Mouse (Mus musculus) limb, embryonic 11.5 days (tissue): ENCODE measurements around the gene Rxra. TPM values are rescaled to one million over a fixed set of nuclear protein-coding genes. Genes with fewer than 3 reads are reported as not detected.

ENCODE experiments used
- ATAC-seq: fragments of 200-750 bp; cut with Nextera tagmentation; 2 replicates; pipeline ENCODE4 v1.8.0; 2017; ENCODE audit warnings: low read depth; ENCODE audit not compliant: insufficient number of reproducible peaks, low FRiP score, low TSS enrichment
- DNase-seq: peaks from one replicate; pipeline ENCODE4 v3.0.0-alpha.2; 2015; ENCODE audit warnings: low spot score
- H3K27ac ChIP-seq: fragments of 300-500 bp; sonication (generic); replicated peaks from 2 replicates; pipeline ENCODE4 v1.5.1; 2014; ENCODE audit warnings: low read depth, mild to moderate bottlenecking, low read length
- H3K27me3 ChIP-seq: fragments of 300-500 bp; sonication (generic); 2 replicates; pipeline ENCODE4 v1.6.1; 2014; ENCODE audit warnings: mild to moderate bottlenecking, low read length, mixed read lengths; ENCODE audit not compliant: control insufficient read depth, insufficient read depth
- H3K36me3 ChIP-seq: fragments of 300-500 bp; sonication (generic); 2 replicates; pipeline ENCODE4 v1.6.1; 2014; ENCODE audit warnings: mild to moderate bottlenecking, low read length, moderate library complexity, mixed read lengths; ENCODE audit not compliant: control insufficient read depth, insufficient read depth
- H3K4me1 ChIP-seq: fragments of 300-500 bp; sonication (generic); 2 replicates; pipeline ENCODE4 v1.6.1; 2014; ENCODE audit warnings: low read length, mixed read lengths; ENCODE audit not compliant: control insufficient read depth, insufficient read depth
- H3K4me2 ChIP-seq: fragments of 300-500 bp; sonication (generic); 2 replicates; pipeline ENCODE4 v1.6.1; 2014; ENCODE audit warnings: low read depth, mild to moderate bottlenecking, moderate library complexity; ENCODE audit not compliant: severe bottlenecking
- H3K4me3 ChIP-seq: fragments of 300-500 bp; sonication (generic); 2 replicates; pipeline ENCODE4 v1.5.1; 2014; ENCODE audit warnings: low read depth, low read length
- H3K9ac ChIP-seq: fragments of 300-500 bp; sonication (generic); 2 replicates; pipeline ENCODE4 v1.6.1; 2014; ENCODE audit warnings: mild to moderate bottlenecking, low read length
- H3K9me3 ChIP-seq: fragments of 300-500 bp; sonication (generic); 2 replicates; pipeline ENCODE4 v1.6.1; 2016; ENCODE audit warnings: low read length; ENCODE audit not compliant: control insufficient read depth
- WGBS: fragments of 180-500 bp; shearing (Covaris S2); extraction: QIAGEN DNeasy Blood & Tissue Kit; methylation state at CpG from one replicate; pipeline ENCODE4 v1.1.7; 2014; 5-methylcytosine and 5-hydroxymethylcytosine counted together
- polyA plus RNA-seq: library from polyadenylated mRNA; unstranded; fragments of >200 nt; fragmentation: Nextera tagmentation; extraction: Ambion mirVana; gene quantifications from 2 replicates; pipeline ENCODE4 v1.2.1, GENCODE M21; 2014

The Rxra gene
- polyA plus RNA-seq, 1 experiment from 2014 or later, result 8.7 TPM

DNA sequence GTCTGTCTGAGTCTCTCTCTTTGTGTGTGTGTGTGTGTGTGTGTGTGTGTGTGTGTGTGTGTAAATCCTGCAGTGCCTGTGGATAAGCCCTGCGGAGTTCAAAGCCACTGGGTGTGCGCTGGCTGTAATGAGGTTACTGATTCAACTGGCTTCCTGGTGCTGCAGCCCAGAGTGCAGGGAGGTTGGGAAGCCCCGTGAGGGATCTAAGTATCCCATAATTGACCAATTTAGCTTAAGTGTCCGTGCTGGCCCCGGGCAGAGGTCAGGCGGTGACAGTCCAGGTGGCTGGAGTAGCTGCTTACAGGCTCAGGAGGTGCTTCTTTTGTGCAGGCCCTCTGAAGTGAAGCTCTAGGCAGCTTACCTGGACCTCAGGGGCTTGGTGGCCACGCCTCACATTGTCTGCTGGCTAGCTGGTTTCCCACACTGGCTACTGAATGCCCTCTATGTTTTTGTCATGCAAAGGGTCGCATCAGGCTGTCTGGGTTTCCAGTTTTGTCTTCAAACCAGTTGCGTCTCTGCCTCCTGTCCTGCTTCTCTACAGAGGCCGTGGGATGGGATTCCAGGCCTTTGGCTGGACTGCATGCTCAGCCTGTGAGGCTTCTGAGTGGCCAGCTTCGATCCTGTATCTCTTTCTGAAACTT lies 7.9 kb downstream of the Rxra start:
- no peak for ATAC-seq
- H3K4me3 ChIP-seq, result no peak overlapping the region

DNA sequence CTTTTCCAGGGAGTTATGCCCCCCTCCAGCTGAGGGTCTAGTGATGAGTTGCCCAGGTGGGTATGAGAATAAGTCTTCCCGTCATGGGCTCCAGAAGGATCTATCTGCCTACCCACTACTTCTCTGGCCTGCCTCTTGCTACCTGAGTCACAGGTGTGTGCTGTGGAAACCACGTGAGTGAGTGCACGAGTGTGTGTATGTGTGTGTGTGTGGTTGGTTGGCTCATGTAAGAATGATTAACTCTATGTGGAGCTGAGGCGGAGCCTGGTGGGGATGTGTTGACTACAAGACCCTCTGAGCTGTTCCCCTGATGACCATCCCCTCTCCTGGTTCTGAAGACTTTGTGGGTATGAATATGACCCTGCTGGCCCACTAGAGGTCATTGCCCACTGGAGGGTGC lies 9.7 kb downstream of the Rxra start:
- no peak overlapping the region for H3K9ac ChIP-seq
- H3K27me3 ChIP-seq, result no peaks in the 10 kb centered on the region
- H3K4me1 ChIP-seq, result peaks cover 22% of the 10 kb centered on the region
- no peak overlapping the region for H3K4me2 ChIP-seq
- H3K27ac ChIP-seq, result no peak overlapping the region
- H3K4me3 ChIP-seq, result no peak overlapping the region
- no peaks in the 10 kb centered on the region for H3K36me3 ChIP-seq
- ATAC-seq (no peak), DNase-seq (no peak)
- WGBS, result 94% methylated on average over 4 of the region's 4 CpGs
- no peaks in the 10 kb centered on the region for H3K9me3 ChIP-seq

More for the DNA sequence above, 7.9 kb downstream of the Rxra start:
- Histone ChIP-seq H3K9ac (no peak overlapping the region), H3K4me2 (no peak overlapping the region), H3K27me3 (no peaks in the 10 kb centered on the region), H3K9me3 (no peaks in the 10 kb centered on the region), H3K4me1 (peaks cover 32% of the 10 kb centered on the region), H3K27ac (no peak overlapping the region), H3K36me3 (no peaks in the 10 kb centered on the region)
- 40% methylated on average over 11 of the region's 11 CpGs for WGBS
- DNase-seq, result no peak

DNA sequence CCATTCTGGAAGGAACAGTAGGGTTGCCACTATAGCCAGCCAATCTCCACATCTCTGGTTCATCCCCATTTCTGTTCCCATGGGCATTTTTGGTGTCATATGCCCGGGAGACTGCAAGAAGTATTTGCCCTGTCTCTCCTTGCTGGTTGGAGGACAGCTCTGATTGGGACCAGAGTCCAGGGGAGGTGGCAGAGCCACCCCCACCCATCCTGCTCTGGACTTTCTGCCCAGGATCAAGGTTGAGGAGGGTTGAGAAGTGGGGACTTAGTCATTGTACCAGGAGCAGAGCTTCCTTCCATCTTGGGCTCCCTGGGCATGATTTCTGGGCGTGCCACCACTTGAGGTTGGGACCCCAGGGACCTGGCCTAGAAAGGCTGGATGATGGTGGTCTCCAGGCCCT lies 10.1 kb downstream of the Rxra start:
- WGBS, result 90% methylated on average over 2 of the region's 2 CpGs
- Histone ChIP-seq H3K9me3 (no peaks in the 10 kb centered on the region), H3K4me3 (no peak overlapping the region), H3K27ac (no peak overlapping the region), H3K4me2 (0 out of 2 replicates have a peak overlapping the region, but pooled peaks have one; percentile 1), H3K27me3 (no peaks in the 10 kb centered on the region), H3K4me1 (peaks cover 24% of the 10 kb centered on the region), H3K9ac (no peak overlapping the region), H3K36me3 (no peaks in the 10 kb centered on the region)
- no peak for DNase-seq
- no peak for ATAC-seq

DNA sequence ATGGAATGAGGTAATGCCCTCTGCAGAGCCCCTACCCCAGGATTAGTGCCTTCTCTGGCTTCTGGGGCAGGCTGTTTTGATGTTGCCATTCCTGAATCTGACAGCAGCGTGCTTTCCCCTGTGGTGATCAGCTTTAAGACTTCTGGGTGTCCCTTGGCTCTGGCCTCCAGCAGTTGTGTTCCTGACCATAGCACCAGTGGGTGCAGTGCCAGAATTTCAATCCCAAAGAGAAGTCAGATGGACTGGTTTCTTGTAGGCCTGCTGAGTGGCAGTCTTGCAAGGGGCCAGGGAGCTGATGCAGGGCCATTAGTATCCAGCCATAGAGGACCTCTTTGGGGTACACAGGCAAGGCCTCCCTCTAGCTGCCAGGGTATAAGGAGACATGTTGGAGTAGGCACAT lies 10.8 kb downstream of the Rxra start:
- DNase-seq (no peak), ATAC-seq (no peak)
- no peak overlapping the region for H3K27ac ChIP-seq
- H3K4me3 ChIP-seq, result no peak overlapping the region
- H3K27me3 ChIP-seq, result no peaks in the 10 kb centered on the region
- 30% methylated on average over 1 of the region's 1 CpGs for WGBS
- H3K4me2 ChIP-seq, result no peak overlapping the region
- H3K36me3 ChIP-seq, result no peaks in the 10 kb centered on the region
- H3K9ac ChIP-seq, result no peak overlapping the region
- H3K4me1 ChIP-seq, result peaks cover 20% of the 10 kb centered on the region; the same call in 1 of the 2 replicates
- H3K9me3 ChIP-seq, result no peaks in the 10 kb centered on the region

DNA sequence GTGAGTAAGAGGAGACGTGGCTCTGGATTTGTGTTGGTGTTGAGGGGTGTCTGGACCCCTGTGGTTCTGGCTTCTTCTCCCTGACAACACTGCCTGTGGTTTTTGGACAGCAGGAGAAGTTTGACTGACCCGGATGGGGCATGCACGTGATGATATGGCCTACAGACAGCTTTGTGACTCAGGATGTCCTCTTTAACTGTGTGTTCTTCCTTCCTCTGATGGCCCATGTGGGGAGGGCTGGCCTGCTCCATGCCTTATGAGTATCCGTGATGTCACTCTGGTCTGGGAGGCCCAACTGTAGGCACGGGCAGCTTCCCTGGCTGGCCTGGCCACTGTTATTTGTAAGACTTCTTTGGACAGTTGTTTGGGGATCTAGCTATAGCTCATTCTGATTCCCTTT lies 11.7 kb downstream of the Rxra start:
- no peak overlapping the region for H3K4me3 ChIP-seq
- ATAC-seq (no peak), DNase-seq (no peak)
- WGBS, result 86% methylated on average over 5 of the region's 5 CpGs
- no peaks in the 10 kb centered on the region for H3K27me3 ChIP-seq
- H3K36me3 ChIP-seq, result no peaks in the 10 kb centered on the region
- H3K9ac ChIP-seq, result no peak overlapping the region
- no peaks in the 10 kb centered on the region for H3K9me3 ChIP-seq
- no peak overlapping the region for H3K4me2 ChIP-seq
- no peak overlapping the region for H3K27ac ChIP-seq
- H3K4me1 ChIP-seq, result peaks cover 20% of the 10 kb centered on the region; the same call in 1 of the 2 replicates

DNA sequence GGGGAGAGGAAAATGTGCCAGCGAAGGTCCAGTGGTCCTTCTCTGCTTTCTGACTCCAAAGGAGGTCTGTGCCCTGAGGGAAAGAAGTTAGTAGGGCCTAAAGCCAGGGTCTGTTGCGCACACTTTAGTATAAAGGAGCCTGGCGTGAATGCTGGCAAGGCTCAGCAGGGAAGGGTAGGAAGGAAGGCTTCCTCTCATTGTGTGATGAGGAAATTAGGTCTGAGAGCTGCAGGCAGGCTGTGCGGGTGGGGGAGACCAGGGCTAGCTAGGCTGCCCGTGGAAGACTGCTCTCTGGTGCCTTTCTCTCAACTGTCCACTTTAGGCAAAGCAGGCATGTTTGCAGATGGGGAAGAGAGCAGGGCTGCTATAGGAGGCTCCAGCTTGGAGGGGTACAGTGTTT lies 14.5 kb downstream of the Rxra start:
- 58% methylated on average over 5 of the region's 5 CpGs for WGBS
- Histone ChIP-seq H3K4me1 (peaks cover 12% of the 10 kb centered on the region; the same call in 1 of the 2 replicates), H3K36me3 (no peaks in the 10 kb centered on the region), H3K9me3 (no peaks in the 10 kb centered on the region), H3K4me3 (no peak overlapping the region), H3K9ac (no peak overlapping the region), H3K4me2 (no peak overlapping the region), H3K27me3 (no peaks in the 10 kb centered on the region), H3K27ac (peak overlapping the region; percentile 18; the same call in 1 of the 2 replicates)
- no peak for DNase-seq
- ATAC-seq, result no peak

DNA sequence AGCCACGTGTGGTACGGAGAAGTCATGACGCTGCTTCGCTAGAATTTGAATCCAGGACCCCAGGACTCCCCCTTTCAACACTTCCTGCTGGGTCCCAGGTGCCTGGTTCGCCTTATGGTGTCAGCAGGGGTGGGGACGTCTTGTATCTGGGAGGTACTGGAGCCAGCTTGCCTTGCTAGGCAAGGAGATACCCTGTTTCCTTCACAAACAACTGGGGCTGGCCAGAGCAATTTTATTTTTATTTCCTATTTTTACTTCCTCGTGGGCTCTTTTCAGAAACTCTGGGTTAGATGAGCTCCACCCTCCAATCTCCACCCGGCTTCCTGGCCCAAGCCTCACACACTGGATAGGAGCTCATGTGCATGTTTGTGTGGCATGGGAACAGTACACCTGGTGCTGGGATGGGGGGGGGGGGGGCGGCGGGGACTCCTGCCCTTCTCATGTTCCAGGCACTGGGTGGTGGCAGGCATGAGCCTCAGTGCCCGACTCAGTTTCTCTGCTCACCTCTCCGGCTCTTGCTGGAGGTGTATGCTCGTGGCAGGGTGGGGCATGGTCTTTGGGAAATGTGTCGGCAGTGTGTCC lies 15.0 kb downstream of the Rxra start:
- Histone ChIP-seq H3K9ac (no peak overlapping the region), H3K36me3 (no peaks in the 10 kb centered on the region), H3K27ac (no peak overlapping the region; the same call in 1 of the 2 replicates), H3K9me3 (no peaks in the 10 kb centered on the region), H3K4me2 (no peak overlapping the region), H3K4me1 (peaks cover 12% of the 10 kb centered on the region; the same call in 1 of the 2 replicates), H3K4me3 (no peak overlapping the region), H3K27me3 (no peaks in the 10 kb centered on the region)
- WGBS, result 80% methylated on average over 14 of the region's 14 CpGs
- ATAC-seq (no peak), DNase-seq (no peak)

DNA sequence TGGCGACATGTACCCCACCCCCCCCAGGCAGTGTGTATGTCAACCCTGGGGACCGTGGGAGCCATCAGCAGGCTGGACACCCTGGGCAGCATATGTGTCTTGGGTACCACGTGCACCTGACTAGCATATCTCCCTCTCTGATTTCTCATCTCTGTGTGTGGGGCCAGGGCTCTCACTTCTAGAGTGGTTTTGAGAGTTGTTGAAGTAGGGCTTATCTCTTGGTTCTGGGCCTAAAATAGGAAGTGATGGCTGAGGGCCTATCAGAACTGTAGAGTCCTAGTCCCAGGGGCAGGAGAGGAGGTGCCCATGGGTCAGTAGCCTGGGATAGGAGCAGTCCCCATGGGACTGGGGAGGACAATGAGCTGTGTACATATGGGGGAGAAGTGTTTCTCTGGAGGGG lies 16.4 kb downstream of the Rxra start:
- no peak overlapping the region for H3K9ac ChIP-seq
- H3K27ac ChIP-seq, result no peak overlapping the region
- DNase-seq (no peak), ATAC-seq (no peak)
- H3K9me3 ChIP-seq, result no peaks in the 10 kb centered on the region
- WGBS, result 82% methylated on average over 3 of the region's 3 CpGs
- no peaks in the 10 kb centered on the region for H3K27me3 ChIP-seq
- peaks cover 7% of the 10 kb centered on the region; the same call in 1 of the 2 replicates for H3K4me1 ChIP-seq
- no peak overlapping the region for H3K4me2 ChIP-seq
- no peaks in the 10 kb centered on the region for H3K36me3 ChIP-seq
- no peak overlapping the region for H3K4me3 ChIP-seq
